Mouse (Mus musculus) yolk sac, embryonic 10.5 days (tissue): Measurements from ENCODE around the gene Klhl42.

Source experiments
- DNase-seq: peaks from one replicate; pipeline ENCODE4 v3.0.0-alpha.2; 2017; ENCODE audit warnings: low spot score

Klhl42 gene

GRCm38 (mm10) chr6:147091136-147092120 lies at the start of gene Klhl42:
Gene Klhl42, plus strand, starts transcription at chr6:147091379.
- DNase-seq, result peak; percentile 81

GRCm38 (mm10) chr6:147042291-147043290 lies 48.6 kb upstream of the Klhl42 start, which contains the start of gene Mrps35:
Gene Mrps35, plus strand, starts transcription at chr6:147042764.
- DNase-seq, result peak; percentile 87

GRCm38 (mm10) chr6:147043633-147044032 lies 47.5 kb upstream of the Klhl42 start:
- no peak for DNase-seq

GRCm38 (mm10) chr6:147049239-147049805 lies 41.9 kb upstream of the Klhl42 start:
- DNase-seq, result no peak

- no peak for DNase-seq
These were observed 39.5 kb upstream of the Klhl42 start for GRCm38 (mm10) chr6:147051666-147052065.

GRCm38 (mm10) chr6:147052440-147052839 lies 38.7 kb upstream of the Klhl42 start:
- no peak for DNase-seq

GRCm38 (mm10) chr6:147053785-147054646 lies 37.2 kb upstream of the Klhl42 start:
- no peak for DNase-seq

- no peak for DNase-seq
These were observed 35.7 kb upstream of the Klhl42 start for GRCm38 (mm10) chr6:147055374-147055977.

- no peak for DNase-seq
These were observed 31.9 kb upstream of the Klhl42 start for GRCm38 (mm10) chr6:147059326-147059725.

GRCm38 (mm10) chr6:147061630-147062029 lies 29.5 kb upstream of the Klhl42 start:
- DNase-seq, result no peak

GRCm38 (mm10) chr6:147062034-147062433 lies 29.1 kb upstream of the Klhl42 start:
- no peak for DNase-seq

GRCm38 (mm10) chr6:147062694-147063093 lies 28.5 kb upstream of the Klhl42 start:
- DNase-seq, result no peak

GRCm38 (mm10) chr6:147064226-147064943 lies 26.8 kb upstream of the Klhl42 start:
- DNase-seq, result no peak

GRCm38 (mm10) chr6:147064944-147065261 lies 26.3 kb upstream of the Klhl42 start:
- DNase-seq, result no peak

GRCm38 (mm10) chr6:147075808-147076387 lies 15.3 kb upstream of the Klhl42 start:
- DNase-seq, result no peak

- DNase-seq, result no peak
These were observed 14.3 kb upstream of the Klhl42 start for GRCm38 (mm10) chr6:147076878-147077277.

GRCm38 (mm10) chr6:147079919-147080318 lies 11.3 kb upstream of the Klhl42 start:
- DNase-seq, result no peak

- DNase-seq, result no peak
These were observed 5.7 kb upstream of the Klhl42 start for GRCm38 (mm10) chr6:147085398-147086040.

GRCm38 (mm10) chr6:147086594-147087225 lies 4.5 kb upstream of the Klhl42 start, which contains the start of gene Mansc4:
Gene Mansc4, minus strand, starts transcription at chr6:147087032.
- DNase-seq, result no peak
